Mouse (Mus musculus) MEL (cell line): Measurements from ENCODE around the gene Ckap2l. TPM values are rescaled to one million over a fixed set of nuclear protein-coding genes. Genes with fewer than 3 reads are reported as not detected.

Source experiments
- DNase-seq: peaks from one replicate; pipeline ENCODE4 v3.0.0; 2011; ENCODE audit warnings: low read depth, low spot score
- H3K27ac ChIP-seq: 2 replicates; pipeline ENCODE4 v1.5.1; 2012; ENCODE audit warnings: low read depth, mild to moderate bottlenecking, control low read depth, low read length, moderate library complexity; ENCODE audit not compliant: control insufficient read depth
- H3K27me3 ChIP-seq, 2 experiments: fragments of 150-350 bp in 1 of 2; sonication (generic) in 1 of 2; 2 replicates each; pipeline ENCODE4 v1.6.1; 2012; ENCODE audit warnings: low read length in 2 of 2, mild to moderate bottlenecking in 2 of 2, improper control_type of control experiment in 1 of 2, moderate library complexity in 1 of 2; ENCODE audit not compliant: insufficient read depth in 2 of 2, control insufficient read depth in 1 of 2
- H3K36me3 ChIP-seq, 2 experiments: 2 replicates each; pipeline ENCODE4 v1.6.1; 2012 to 2014; ENCODE audit warnings: low read length in 2 of 2, improper control_type of control experiment in 1 of 2, inconsistent platforms in 1 of 2, mild to moderate bottlenecking in 1 of 2; ENCODE audit not compliant: insufficient read depth in 2 of 2, control insufficient read depth in 1 of 2
- H3K4me1 ChIP-seq, 2 experiments: fragments of 150-350 bp in 1 of 2; sonication (generic) in 1 of 2; 2 replicates each; pipeline ENCODE4 v1.6.1; 2012; ENCODE audit warnings: low read length in 2 of 2, improper control_type of control experiment in 1 of 2, mild to moderate bottlenecking in 1 of 2; ENCODE audit not compliant: insufficient read depth in 2 of 2, control insufficient read depth in 1 of 2
- H3K4me3 ChIP-seq, 2 experiments: fragments of 150-350 bp in 1 of 2; sonication (generic) in 1 of 2; 2 replicates each; pipeline ENCODE4 v1.5.1; 2012; ENCODE audit warnings: low read depth in 2 of 2, low read length in 2 of 2, mild to moderate bottlenecking in 2 of 2, moderate library complexity in 2 of 2, control low read depth in 1 of 2, improper control_type of control experiment in 1 of 2; ENCODE audit not compliant: control insufficient read depth in 1 of 2, insufficient read depth in 1 of 2
- H3K79me2 ChIP-seq: 2 replicates; pipeline ENCODE4 v1.6.1; 2012; ENCODE audit warnings: mild to moderate bottlenecking, low read length, moderate library complexity; ENCODE audit not compliant: control insufficient read depth, poor library complexity, insufficient read depth
- H3K9ac ChIP-seq: 2 replicates; pipeline ENCODE4 v1.6.1; 2012; ENCODE audit warnings: low read depth, mild to moderate bottlenecking, control low read depth, low read length, moderate library complexity; ENCODE audit not compliant: control insufficient read depth, poor library complexity, severe bottlenecking
- H3K9me3 ChIP-seq: fragments of 150-350 bp; sonication (generic); replicated peaks from 2 replicates; pipeline ENCODE4 v1.6.1; 2012; ENCODE audit warnings: mild to moderate bottlenecking, low read length, improper control_type of control experiment, moderate library complexity; ENCODE audit not compliant: insufficient read depth
- BHLHE40 ChIP-seq: IDR thresholded peaks from 2 replicates; pipeline ENCODE4 v1.6.1; 2012; ENCODE audit warnings: low read depth, mild to moderate bottlenecking, inconsistent platforms, low read length, improper control_type of control experiment, borderline replicate concordance
- CHD1 ChIP-seq: IDR thresholded peaks from 2 replicates; pipeline ENCODE4 v1.6.1; 2012; ENCODE audit warnings: low read depth, mild to moderate bottlenecking, inconsistent platforms, low read length, improper control_type of control experiment
- CTCF ChIP-seq, 3 experiments: IDR thresholded peaks in 2 of 3; conservative IDR thresholded peaks in 1 of 3; 2 replicates each; pipeline ENCODE4 v1.5.1; 2011 to 2012; ENCODE audit warnings: low read length in 3 of 3, low read depth in 2 of 3, mild to moderate bottlenecking in 2 of 3, improper control_type of control experiment in 1 of 3, inconsistent platforms in 1 of 3, mixed read lengths in 1 of 3, moderate library complexity in 1 of 3; ENCODE audit not compliant: control insufficient read depth in 1 of 3, insufficient read depth in 1 of 3, poor library complexity in 1 of 3, severe bottlenecking in 1 of 3
- KAT2A ChIP-seq: conservative IDR thresholded peaks from 2 replicates; pipeline ENCODE4 v1.6.1; 2012; ENCODE audit warnings: low read depth, low read length, improper control_type of control experiment, inconsistent platforms
- MAFK ChIP-seq: IDR thresholded peaks from 2 replicates; pipeline ENCODE4 v1.6.1; 2011; ENCODE audit warnings: low read depth, mild to moderate bottlenecking, low read length, improper control_type of control experiment, borderline replicate concordance
- MAZ ChIP-seq: IDR thresholded peaks from 2 replicates; pipeline ENCODE4 v1.6.1; 2012; ENCODE audit warnings: low read depth, mild to moderate bottlenecking, inconsistent platforms, low read length, improper control_type of control experiment
- MYC ChIP-seq: IDR thresholded peaks from 2 replicates; pipeline ENCODE4 v1.6.1; 2011; ENCODE audit warnings: low read depth, mild to moderate bottlenecking, low read length, improper control_type of control experiment, moderate library complexity
- NELFE ChIP-seq: IDR thresholded peaks from 2 replicates; pipeline ENCODE4 v1.6.1; 2011; ENCODE audit warnings: low read depth, low read length, improper control_type of control experiment
- POLR2A ChIP-seq, 2 experiments: IDR thresholded peaks; 2 replicates each; pipeline ENCODE4 v1.6.1; 2011 to 2012; ENCODE audit warnings: low read length in 2 of 2, mild to moderate bottlenecking in 2 of 2, control low read depth in 1 of 2, improper control_type of control experiment in 1 of 2, low read depth in 1 of 2, moderate library complexity in 1 of 2; ENCODE audit not compliant: control insufficient read depth in 1 of 2, insufficient read depth in 1 of 2, poor library complexity in 1 of 2
- RAD21 ChIP-seq: IDR thresholded peaks from 2 replicates; pipeline ENCODE4 v1.6.1; 2011; ENCODE audit warnings: mild to moderate bottlenecking, low read depth, low read length, improper control_type of control experiment
- SMC3 ChIP-seq: IDR thresholded peaks from 2 replicates; pipeline ENCODE4 v1.6.1; 2011; ENCODE audit warnings: low read depth, low read length, improper control_type of control experiment
- USF2 ChIP-seq, 2 experiments: IDR thresholded peaks; 2 replicates each; pipeline ENCODE4 v1.6.1; 2011 to 2012; ENCODE audit warnings: improper control_type of control experiment in 2 of 2, low read length in 2 of 2, borderline replicate concordance in 1 of 2, inconsistent platforms in 1 of 2, low read depth in 1 of 2, mild to moderate bottlenecking in 1 of 2; ENCODE audit not compliant: insufficient read depth in 1 of 2
- ZC3H11A ChIP-seq: IDR thresholded peaks from 2 replicates; pipeline ENCODE4 v1.6.1; 2012; ENCODE audit warnings: low read depth, mild to moderate bottlenecking, inconsistent platforms, low read length, improper control_type of control experiment
- ZNF384 ChIP-seq: IDR thresholded peaks from 2 replicates; pipeline ENCODE4 v1.6.1; 2012; ENCODE audit warnings: low read depth, mild to moderate bottlenecking, inconsistent platforms, low read length, improper control_type of control experiment
- polyA plus RNA-seq, 2 experiments: library from polyadenylated mRNA; stranded (reverse) in 1 of 2; unstranded in 1 of 2; fragments of >175 nt in 1 of 2; fragments of >200 nt in 1 of 2; gene quantifications; 2 replicates each; pipeline versions ENCODE4 v1.2.1 to v1.2.4; 2012; ENCODE audit warnings: low replicate concordance in 2 of 2, low read depth in 1 of 2; ENCODE audit not compliant: insufficient read length in 2 of 2, insufficient read depth in 1 of 2, missing spikeins in 1 of 2
- total RNA-seq: library from RNA; depleted of rRNA; stranded (reverse); fragments of 300-350 nt; gene quantifications from 2 replicates; pipeline ENCODE4 v1.2.3, GENCODE M21; 2012

The Ckap2l gene
- total and polyA plus RNA-seq, 3 experiments, result 10.6 to 25.7 TPM; not detected in 1

GRCm38 (mm10) chr2:129258475-129259211 lies 38.4 kb downstream of the Ckap2l start:
- DNase-seq, result peak; percentile 84
- Histone ChIP-seq H3K79me2 (no peaks in the 10 kb centered on the region), H3K4me1 (no peaks in the 10 kb centered on the region), H3K4me3 (no peak overlapping the region), H3K36me3 (no peaks in the 10 kb centered on the region), H3K9ac (no peak overlapping the region), H3K9me3 (no peaks in the 10 kb centered on the region), H3K27me3 (no peaks in the 10 kb centered on the region), H3K27ac (no peak overlapping the region)
- TF ChIP-seq RAD21 (peak; percentile 95), ZC3H11A (peak; percentile 99), ZNF384 (no peak), MAFK (no peak), MYC (no peak), CTCF (IDR thresholded peaks at IDR 0.05 in 2 of 3, conservative IDR thresholded peaks at IDR 0.05 in 1 of 3; ENCODE audit: control insufficient read depth in 1 of 3, insufficient read depth in 1 of 3, low read depth in 2 of 3, low read length in 3 of 3, poor library complexity in 1 of 3, severe bottlenecking in 1 of 3) (peak; percentile 70 to 91 (median 81)), SMC3 (peak; percentile 98)

- Histone ChIP-seq H3K9me3 (no peaks in the 10 kb centered on the region), H3K36me3 (no peaks in the 10 kb centered on the region), H3K9ac (no peak overlapping the region)
- DNase-seq, result no peak
- TF ChIP-seq CHD1, result no peak
- no peak for TF ChIP-seq KAT2A
- no peak for TF ChIP-seq USF2 (IDR thresholded peaks at IDR 0.05; ENCODE audit: borderline replicate concordance in 1 of 2, insufficient read depth in 1 of 2, low read depth in 1 of 2, low read length in 2 of 2)
- TF ChIP-seq, all 39 proteins: peak for 0
- Histone ChIP-seq H3K4me3 (no peak overlapping the region), H3K27ac (no peak overlapping the region), H3K79me2 (no peaks in the 10 kb centered on the region), H3K27me3 (no peaks in the 10 kb centered on the region), H3K4me1 (no peaks in the 10 kb centered on the region)
Measured at GRCm38 (mm10) chr2:129258056-129258455, 39.0 kb downstream of the Ckap2l start.

DNA sequence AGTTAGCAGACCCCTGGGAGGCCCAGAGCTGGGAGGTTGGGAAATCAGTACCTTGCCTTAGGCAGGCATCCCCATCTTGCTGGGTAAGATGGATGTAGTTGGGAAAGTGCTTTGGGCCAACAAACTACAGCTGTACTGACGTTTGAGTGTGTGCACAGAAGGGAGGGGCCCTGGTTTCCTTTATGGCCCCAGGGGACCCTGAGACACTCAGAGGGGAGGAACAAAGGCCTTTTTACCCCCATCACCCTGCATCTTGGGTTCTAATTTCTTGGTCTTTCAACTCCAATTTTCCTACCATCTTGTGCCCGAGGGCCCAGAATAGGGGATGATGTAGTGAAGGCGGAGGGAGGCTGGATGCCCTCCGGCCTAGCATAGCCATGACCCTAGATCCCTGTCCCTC lies 41.0 kb downstream of the Ckap2l start:
- no peaks in the 10 kb centered on the region for H3K36me3 ChIP-seq
- no peak overlapping the region for H3K27ac ChIP-seq
- DNase-seq, result no peak
- TF ChIP-seq KAT2A (no peak), POLR2A (IDR thresholded peaks at IDR 0.05; ENCODE audit: control insufficient read depth in 1 of 2, insufficient read depth in 1 of 2, low read depth in 1 of 2, low read length in 2 of 2, poor library complexity in 1 of 2) (no peak), MAZ (no peak), NELFE (no peak), BHLHE40 (no peak)
- no peak overlapping the region for H3K4me3 ChIP-seq
- H3K4me1 ChIP-seq, result no peaks in the 10 kb centered on the region
- H3K9me3 ChIP-seq, result no peaks in the 10 kb centered on the region
- no peaks in the 10 kb centered on the region for H3K79me2 ChIP-seq
- H3K27me3 ChIP-seq, result no peaks in the 10 kb centered on the region
- no peak overlapping the region for H3K9ac ChIP-seq
